Mouse (Mus musculus) heart, adult 2 months (tissue): ENCODE data around the gene Birc5.

Experiments
- CTCF ChIP-seq: fragments of 200-600 bp; IDR thresholded peaks from 2 replicates; pipeline ENCODE4 v1.8.1; 2022; ENCODE audit warnings: antibody characterized with exemption, mild to moderate bottlenecking, moderate library complexity
- EP300 ChIP-seq: fragments of 200-500 bp; IDR thresholded peaks from 2 replicates; pipeline ENCODE4 v1.6.1; 2011; ENCODE audit warnings: low read depth, low read length, control low read depth; ENCODE audit not compliant: insufficient read depth
- POLR2A ChIP-seq: fragments of 200-500 bp; IDR thresholded peaks from 2 replicates; pipeline ENCODE4 v1.6.1; 2011; ENCODE audit warnings: mild to moderate bottlenecking, low read depth, low read length, control low read depth; ENCODE audit not compliant: insufficient read depth

DNA sequence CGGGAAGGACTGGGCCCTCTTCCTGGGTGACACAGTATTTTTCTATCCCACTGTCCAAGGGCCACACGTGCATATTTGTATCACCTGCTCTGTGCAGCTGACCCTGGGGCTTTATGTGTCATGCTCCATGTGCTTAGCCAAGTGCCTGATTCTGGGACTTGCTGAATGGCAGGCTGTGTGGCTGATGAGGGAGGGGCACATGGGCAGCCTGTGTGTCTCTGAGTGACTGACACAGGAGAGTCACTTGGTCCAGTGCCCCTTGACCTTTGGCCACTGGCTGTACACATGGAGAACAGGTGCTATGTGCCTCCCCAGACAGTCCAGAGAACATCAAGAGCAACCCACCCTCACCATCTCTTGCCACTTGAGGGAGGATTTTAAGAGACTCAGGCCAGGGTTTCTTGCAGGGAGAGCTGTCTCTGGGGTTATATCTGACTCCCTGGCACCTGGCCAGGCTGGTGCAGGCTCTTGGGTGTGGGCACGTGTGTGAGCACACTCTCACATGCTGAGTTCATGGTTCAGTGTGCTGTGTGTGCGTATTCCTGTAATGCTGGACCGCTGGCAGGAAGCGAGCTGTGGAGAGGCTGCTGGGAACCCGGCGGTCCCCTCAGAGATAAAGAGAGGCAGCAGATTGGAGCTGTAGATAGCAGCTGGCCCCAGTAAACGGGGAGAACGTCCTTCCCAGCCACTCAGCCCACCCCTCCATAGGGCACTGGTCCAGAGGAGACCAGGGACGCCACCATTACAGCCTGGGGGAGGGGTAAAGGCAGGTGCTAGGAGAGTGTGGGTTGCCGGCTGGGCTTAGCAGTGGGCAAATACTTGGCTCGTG lies 29.1 kb downstream of the Birc5 start:
- TF ChIP-seq EP300 (no peak), POLR2A (no peak), CTCF (no peak)
